Mouse (Mus musculus): ENCODE data around the gene Prkaa2. TPM values are rescaled to one million over a fixed set of nuclear protein-coding genes. Genes with fewer than 3 reads are reported as not detected.

Gene Prkaa2
- polyA plus RNA-seq, 1 experiment from 2014 or later, result 1.1 TPM

DNA sequence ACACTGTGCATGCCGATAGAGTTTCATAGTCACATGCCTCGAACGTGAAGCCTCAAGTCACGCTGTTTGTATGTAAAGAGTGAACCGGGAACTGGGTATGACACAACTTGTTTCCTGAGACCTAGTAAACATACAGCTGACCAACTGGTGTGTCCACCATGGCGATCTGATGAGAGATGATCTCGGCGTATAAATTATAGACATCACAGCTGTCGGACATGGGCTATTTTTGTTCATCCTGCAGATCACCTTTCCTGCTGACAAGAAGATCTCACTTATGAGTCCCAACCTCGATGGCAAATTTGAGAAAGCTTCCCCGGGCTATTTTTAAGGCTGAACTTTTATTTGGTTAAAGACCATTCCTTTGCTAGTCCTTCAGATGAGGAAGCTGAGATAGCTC lies 2.1 kb upstream of the Prkaa2 start:
- Histone ChIP-seq H3K4me3 (ENCODE audit: low read depth, low read length) (no peak overlapping the region), H3K9ac (replicated peaks) (no peak overlapping the region), H3K4me1 (ENCODE audit: insufficient read depth) (peaks cover 9% of the 10 kb centered on the region; the same call in 1 of the 2 replicates), H3K36me3 (replicated peaks; ENCODE audit: insufficient read depth, low read length) (no peaks in the 10 kb centered on the region), H3K27ac (ENCODE audit: low read depth) (no peak overlapping the region), H3K27me3 (ENCODE audit: insufficient read depth, low read length) (peaks cover 21% of the 10 kb centered on the region), H3K9me3 (ENCODE audit: low read length) (no peaks in the 10 kb centered on the region), H3K4me2 (ENCODE audit: low read depth, low read length) (no peak overlapping the region)
- WGBS (ENCODE audit: insufficient replicate concordance), result 79% methylated on average over 11 of the region's 11 CpGs
- ATAC-seq (no peak), DNase-seq (no peak)
- TF ChIP-seq CTCF (IDR thresholded peaks at IDR 0.05; ENCODE audit: low read depth), result no peak

DNA sequence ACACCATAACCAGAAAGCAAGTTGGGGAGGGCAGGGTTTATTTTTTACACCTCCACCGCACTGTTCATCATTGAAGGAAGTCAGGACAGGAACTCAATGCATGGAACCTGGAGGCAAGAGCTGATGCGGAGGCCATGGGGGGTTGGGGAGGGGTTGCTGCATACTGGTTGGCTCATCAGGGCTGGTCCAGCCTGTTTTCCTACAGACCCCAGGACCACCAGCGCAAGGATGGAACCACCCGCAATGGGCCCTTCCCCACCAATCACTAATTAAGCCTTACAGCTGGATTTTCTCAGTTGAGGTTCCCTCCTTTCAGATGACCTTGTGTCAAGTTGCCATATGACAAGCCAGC lies 970 bp upstream of the Prkaa2 start:
- H3K9ac ChIP-seq (replicated peaks), result no peak overlapping the region
- no peak for DNase-seq
- peaks cover 9% of the 10 kb centered on the region; the same call in 1 of the 2 replicates for H3K4me1 ChIP-seq (ENCODE audit: insufficient read depth)
- no peak overlapping the region for H3K27ac ChIP-seq (ENCODE audit: low read depth)
- WGBS (ENCODE audit: insufficient replicate concordance), result 53% methylated on average over 4 of the region's 4 CpGs
- ATAC-seq, result no peak
- no peak overlapping the region for H3K4me2 ChIP-seq (ENCODE audit: low read depth, low read length)
- H3K36me3 ChIP-seq (replicated peaks; ENCODE audit: insufficient read depth, low read length), result no peaks in the 10 kb centered on the region
- TF ChIP-seq CTCF (IDR thresholded peaks at IDR 0.05; ENCODE audit: low read depth) (no peak), EP300 (IDR thresholded peaks at IDR 0.05; ENCODE audit: low read depth) (no peak)
- no peak overlapping the region for H3K4me3 ChIP-seq (ENCODE audit: low read depth, low read length)
- H3K9me3 ChIP-seq (ENCODE audit: low read length), result no peaks in the 10 kb centered on the region
- H3K27me3 ChIP-seq (ENCODE audit: insufficient read depth, low read length), result peaks cover 21% of the 10 kb centered on the region

DNA sequence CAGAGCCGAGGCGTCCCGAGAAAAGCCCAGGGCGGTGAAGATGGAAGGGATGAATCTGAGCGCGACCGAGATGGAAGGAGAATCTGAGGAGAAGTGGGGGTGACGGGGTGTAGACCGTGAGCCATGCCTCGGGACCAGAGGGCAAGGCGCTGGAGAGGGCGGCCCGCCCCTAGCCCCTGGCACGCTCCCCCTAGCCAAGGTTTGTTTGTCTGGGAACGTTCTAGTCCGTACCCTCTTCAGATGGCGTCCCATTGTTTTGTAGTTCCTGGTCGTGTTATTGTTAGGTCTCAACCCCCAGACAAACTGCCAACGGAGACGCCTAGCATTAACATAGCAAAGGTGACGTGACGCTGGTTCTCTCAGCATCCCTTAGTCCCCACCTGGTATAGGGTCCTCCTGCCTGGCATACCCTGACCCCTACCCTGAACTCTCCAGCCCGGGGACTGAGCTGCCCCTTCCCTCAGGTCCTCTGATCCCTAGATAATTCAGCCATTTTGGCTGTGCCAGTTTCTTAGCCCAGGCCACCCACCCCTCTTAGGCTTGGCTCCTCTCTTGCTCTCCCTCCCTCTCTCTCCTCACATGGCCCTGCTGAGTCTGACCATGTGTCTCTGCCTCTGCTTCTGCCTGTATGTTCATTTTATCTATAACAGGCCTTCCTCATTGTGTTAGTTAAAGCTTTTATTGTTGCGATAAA lies 447 bp upstream of the Prkaa2 start:
- TF ChIP-seq CTCF (IDR thresholded peaks at IDR 0.05; ENCODE audit: low read depth) (no peak), EP300 (IDR thresholded peaks at IDR 0.05; ENCODE audit: low read depth) (no peak)
- DNase-seq, result no peak
- Histone ChIP-seq H3K9ac (replicated peaks) (peak overlapping the region; percentile 59), H3K4me2 (ENCODE audit: low read depth, low read length) (peak overlapping the region; percentile 85), H3K4me3 (ENCODE audit: low read depth, low read length) (peak overlapping the region; percentile 61), H3K4me1 (ENCODE audit: insufficient read depth) (peaks cover 9% of the 10 kb centered on the region; the same call in 1 of the 2 replicates), H3K36me3 (replicated peaks; ENCODE audit: insufficient read depth, low read length) (no peaks in the 10 kb centered on the region), H3K9me3 (ENCODE audit: low read length) (no peaks in the 10 kb centered on the region), H3K27ac (ENCODE audit: low read depth) (no peak overlapping the region), H3K27me3 (ENCODE audit: insufficient read depth, low read length) (peaks cover 21% of the 10 kb centered on the region)
- WGBS (ENCODE audit: insufficient replicate concordance), result 5% methylated on average over 24 of the region's 24 CpGs
- peak; percentile 35; the same call in 1 of the 2 replicates for ATAC-seq

DNA sequence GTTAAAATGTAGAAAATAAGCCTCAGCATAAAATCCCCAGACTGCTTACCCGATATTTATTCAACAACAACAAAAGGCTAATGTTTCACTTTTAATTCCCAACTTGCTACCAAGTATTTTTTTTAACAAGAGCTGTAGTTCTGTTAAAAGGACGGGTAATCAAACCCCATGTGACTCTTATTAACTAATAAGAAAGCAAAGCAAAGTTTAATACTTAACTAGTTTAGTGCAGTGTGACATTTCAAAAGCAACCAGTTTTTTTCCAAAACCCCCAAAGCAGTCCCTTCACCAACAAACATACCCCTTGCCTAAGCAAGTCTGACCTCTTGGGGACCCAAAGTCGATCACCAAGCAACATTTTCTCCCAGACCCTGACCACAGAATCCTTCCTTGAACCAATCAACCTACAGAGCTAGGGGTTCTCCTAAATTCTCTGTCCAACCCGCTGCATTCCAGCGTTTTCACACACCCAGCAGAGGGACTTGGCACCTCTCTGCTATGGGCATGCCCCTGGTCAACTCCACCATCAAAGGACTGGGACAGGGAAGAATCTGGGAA lies 970 bp downstream of the Prkaa2 start:
- H3K9me3 ChIP-seq (ENCODE audit: low read length), result no peaks in the 10 kb centered on the region
- no peaks in the 10 kb centered on the region for H3K36me3 ChIP-seq (replicated peaks; ENCODE audit: insufficient read depth, low read length)
- peak overlapping the region; percentile 85 for H3K4me2 ChIP-seq (ENCODE audit: low read depth, low read length)
- ATAC-seq (no peak), DNase-seq (no peak)
- peaks cover 21% of the 10 kb centered on the region for H3K27me3 ChIP-seq (ENCODE audit: insufficient read depth, low read length)
- H3K4me3 ChIP-seq (ENCODE audit: low read depth, low read length), result peak overlapping the region; percentile 61
- TF ChIP-seq CTCF (IDR thresholded peaks at IDR 0.05; ENCODE audit: low read depth) (no peak), EP300 (IDR thresholded peaks at IDR 0.05; ENCODE audit: low read depth) (no peak)
- H3K27ac ChIP-seq (ENCODE audit: low read depth), result no peak overlapping the region
- H3K9ac ChIP-seq (replicated peaks), result no peak overlapping the region; the same call in 1 of the 2 replicates
- 25% methylated on average over 5 of the region's 5 CpGs for WGBS (ENCODE audit: insufficient replicate concordance)
- peaks cover 9% of the 10 kb centered on the region; the same call in 1 of the 2 replicates for H3K4me1 ChIP-seq (ENCODE audit: insufficient read depth)

DNA sequence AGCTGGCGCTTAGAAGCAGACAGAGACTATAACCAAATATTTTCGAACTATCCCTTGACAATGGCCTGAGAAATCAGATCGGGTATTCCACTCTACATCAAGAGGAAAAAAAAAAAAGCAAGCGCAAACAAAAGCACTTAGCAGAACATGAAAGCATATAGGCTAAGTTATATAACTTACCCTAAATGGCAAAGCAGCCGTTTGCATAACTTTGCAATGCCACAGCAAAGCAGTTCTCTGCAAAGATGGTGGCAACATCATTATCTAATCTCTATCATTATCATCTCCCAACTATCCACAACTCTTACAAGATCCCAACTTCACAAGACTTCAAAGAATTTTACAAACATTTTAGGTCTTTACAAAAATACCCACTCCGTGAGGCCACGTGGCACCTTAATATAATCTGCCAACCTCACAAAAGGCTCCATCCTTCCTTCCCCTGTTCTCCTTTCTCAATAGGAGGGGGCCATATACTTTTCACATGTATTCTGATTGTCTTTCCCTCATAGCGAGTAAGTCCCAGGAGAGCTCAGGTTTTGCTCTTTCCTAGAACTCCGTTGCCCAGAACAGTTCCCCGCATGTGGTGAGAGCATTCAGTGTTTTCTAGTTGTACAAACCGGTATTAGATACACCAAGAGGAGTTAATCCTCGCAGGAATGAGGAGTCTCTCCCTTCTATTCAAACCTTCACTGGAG lies 1.6 kb downstream of the Prkaa2 start:
- peaks cover 21% of the 10 kb centered on the region for H3K27me3 ChIP-seq (ENCODE audit: insufficient read depth, low read length)
- H3K4me1 ChIP-seq (ENCODE audit: insufficient read depth), result peaks cover 9% of the 10 kb centered on the region; the same call in 1 of the 2 replicates
- H3K4me2 ChIP-seq (ENCODE audit: low read depth, low read length), result no peak overlapping the region
- H3K9ac ChIP-seq (replicated peaks), result no peak overlapping the region
- no peak overlapping the region for H3K4me3 ChIP-seq (ENCODE audit: low read depth, low read length)
- ATAC-seq (no peak), DNase-seq (no peak)
- 58% methylated on average over 12 of the region's 12 CpGs for WGBS (ENCODE audit: insufficient replicate concordance)
- no peak for TF ChIP-seq CTCF (IDR thresholded peaks at IDR 0.05; ENCODE audit: low read depth)
- no peak for TF ChIP-seq EP300 (IDR thresholded peaks at IDR 0.05; ENCODE audit: low read depth)
- no peaks in the 10 kb centered on the region for H3K36me3 ChIP-seq (replicated peaks; ENCODE audit: insufficient read depth, low read length)
- H3K27ac ChIP-seq (ENCODE audit: low read depth), result no peak overlapping the region
- H3K9me3 ChIP-seq (ENCODE audit: low read length), result no peaks in the 10 kb centered on the region

DNA sequence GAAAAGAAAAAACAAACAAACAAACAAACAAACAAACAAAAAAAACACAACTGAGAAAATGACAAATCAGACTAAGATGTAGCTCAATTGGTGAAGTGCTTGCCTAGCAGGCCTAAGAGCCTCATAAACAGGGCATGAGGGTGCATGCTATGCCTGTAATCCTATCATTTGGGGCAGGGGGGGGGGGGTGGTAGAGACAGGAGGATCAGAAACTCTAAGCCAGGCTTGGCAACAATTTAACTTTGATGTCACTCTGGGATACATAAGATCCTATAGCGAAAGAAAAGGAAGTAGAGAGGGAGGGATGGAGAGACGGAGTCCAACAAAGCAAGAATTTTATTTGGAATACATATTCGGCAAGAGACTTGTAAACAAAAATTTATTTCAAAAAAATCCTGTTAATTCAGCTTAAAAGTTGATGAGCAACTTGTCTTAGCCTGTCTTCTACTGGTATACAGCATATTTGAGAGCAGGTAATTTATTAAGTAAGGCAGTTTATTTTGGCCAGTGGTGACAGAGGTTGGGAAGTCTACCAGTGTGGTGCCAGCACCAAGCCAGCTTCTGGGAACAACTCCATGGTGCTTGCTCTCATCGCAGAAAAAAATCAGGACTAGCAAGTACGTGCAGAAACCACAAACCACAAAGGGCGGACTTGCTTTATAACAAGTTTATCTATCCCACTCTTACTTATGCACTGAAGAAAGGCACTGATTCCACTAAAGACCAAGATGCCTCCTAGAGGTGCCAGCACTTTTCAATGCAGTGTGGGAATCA lies 5.4 kb downstream of the Prkaa2 start:
- Histone ChIP-seq H3K36me3 (replicated peaks; ENCODE audit: insufficient read depth, low read length) (no peaks in the 10 kb centered on the region), H3K4me3 (ENCODE audit: low read depth, low read length) (no peak overlapping the region), H3K9ac (replicated peaks) (no peak overlapping the region), H3K4me1 (ENCODE audit: insufficient read depth) (no peaks in the 10 kb centered on the region), H3K9me3 (ENCODE audit: low read length) (no peaks in the 10 kb centered on the region), H3K27me3 (ENCODE audit: insufficient read depth, low read length) (peaks cover 7% of the 10 kb centered on the region), H3K27ac (ENCODE audit: low read depth) (no peak overlapping the region), H3K4me2 (ENCODE audit: low read depth, low read length) (no peak overlapping the region)
- TF ChIP-seq EP300 (IDR thresholded peaks at IDR 0.05; ENCODE audit: low read depth) (no peak), CTCF (IDR thresholded peaks at IDR 0.05; ENCODE audit: low read depth) (no peak)
- 59% methylated on average over 6 of the region's 6 CpGs for WGBS (ENCODE audit: insufficient replicate concordance)
- ATAC-seq (no peak), DNase-seq (no peak)
